Mouse (Mus musculus) hindbrain, postnatal 0 days (tissue): ENCODE data around the gene Fus. TPM values are rescaled to one million over a fixed set of nuclear protein-coding genes. Genes with fewer than 3 reads are reported as not detected.

ENCODE experiments used
- ATAC-seq: fragments of 200-750 bp; cut with Nextera tagmentation; 2 replicates; pipeline ENCODE4 v1.8.0; 2017; ENCODE audit warnings: mild to moderate bottlenecking, moderate TSS enrichment, moderate library complexity
- DNase-seq: peaks from one replicate; pipeline ENCODE4 v3.0.0-alpha.2; 2015; ENCODE audit warnings: low spot score
- H3K27ac ChIP-seq: fragments of 300-500 bp; sonication (generic); 2 replicates; pipeline ENCODE4 v1.5.1; 2014; ENCODE audit warnings: mild to moderate bottlenecking
- H3K27me3 ChIP-seq: fragments of 300-500 bp; sonication (generic); 2 replicates; pipeline ENCODE4 v1.6.1; 2014; ENCODE audit warnings: low read length, mixed read lengths; ENCODE audit not compliant: insufficient read depth
- H3K36me3 ChIP-seq: fragments of 300-500 bp; sonication (generic); 2 replicates; pipeline ENCODE4 v1.6.1; 2014; ENCODE audit warnings: low read length, mixed read lengths; ENCODE audit not compliant: insufficient read depth
- H3K4me1 ChIP-seq: fragments of 300-500 bp; sonication (generic); 2 replicates; pipeline ENCODE4 v1.6.1; 2014; ENCODE audit warnings: antibody characterized with exemption, low read length, mixed read lengths; ENCODE audit not compliant: insufficient read depth
- H3K4me2 ChIP-seq: fragments of 300-500 bp; sonication (generic); 2 replicates; pipeline ENCODE4 v1.6.1; 2014; ENCODE audit warnings: low read depth, mild to moderate bottlenecking, low read length, moderate library complexity, mixed read lengths
- H3K4me3 ChIP-seq: fragments of 300-500 bp; sonication (generic); 2 replicates; pipeline ENCODE4 v1.5.1; 2014; ENCODE audit warnings: low read length
- H3K9ac ChIP-seq: fragments of 300-500 bp; sonication (generic); replicated peaks from 2 replicates; pipeline ENCODE4 v1.6.1; 2014; ENCODE audit warnings: mild to moderate bottlenecking, low read length, moderate library complexity, mixed read lengths
- H3K9me3 ChIP-seq: fragments of 300-500 bp; sonication (generic); 2 replicates; pipeline ENCODE4 v1.6.1; 2016; ENCODE audit warnings: low read length, mixed read lengths
- CTCF ChIP-seq: IDR thresholded peaks from 2 replicates; pipeline ENCODE4 v1.5.1; 2016; ENCODE audit warnings: antibody characterized with exemption, control low read depth, low read depth
- WGBS: fragments of 180-500 bp; shearing (Covaris S2); extraction: QIAGEN DNeasy Blood & Tissue Kit; methylation state at CpG from one replicate; pipeline ENCODE4 v1.1.7; 2014; 5-methylcytosine and 5-hydroxymethylcytosine counted together
- polyA plus RNA-seq: library from polyadenylated mRNA; unstranded; fragments of >200 nt; fragmentation: Nextera tagmentation; extraction: Ambion mirVana; gene quantifications from 2 replicates; pipeline ENCODE4 v1.2.1, GENCODE M21; 2015
- total RNA-seq: library from RNA; depleted of rRNA; stranded (reverse); fragments of >200 nt; gene quantifications from 2 replicates; pipeline ENCODE4 v1.2.3, GENCODE M21; 2014

Fus gene
- total and polyA plus RNA-seq, 2 experiments from 2014 or later: 45.0 to 299 TPM

DNA sequence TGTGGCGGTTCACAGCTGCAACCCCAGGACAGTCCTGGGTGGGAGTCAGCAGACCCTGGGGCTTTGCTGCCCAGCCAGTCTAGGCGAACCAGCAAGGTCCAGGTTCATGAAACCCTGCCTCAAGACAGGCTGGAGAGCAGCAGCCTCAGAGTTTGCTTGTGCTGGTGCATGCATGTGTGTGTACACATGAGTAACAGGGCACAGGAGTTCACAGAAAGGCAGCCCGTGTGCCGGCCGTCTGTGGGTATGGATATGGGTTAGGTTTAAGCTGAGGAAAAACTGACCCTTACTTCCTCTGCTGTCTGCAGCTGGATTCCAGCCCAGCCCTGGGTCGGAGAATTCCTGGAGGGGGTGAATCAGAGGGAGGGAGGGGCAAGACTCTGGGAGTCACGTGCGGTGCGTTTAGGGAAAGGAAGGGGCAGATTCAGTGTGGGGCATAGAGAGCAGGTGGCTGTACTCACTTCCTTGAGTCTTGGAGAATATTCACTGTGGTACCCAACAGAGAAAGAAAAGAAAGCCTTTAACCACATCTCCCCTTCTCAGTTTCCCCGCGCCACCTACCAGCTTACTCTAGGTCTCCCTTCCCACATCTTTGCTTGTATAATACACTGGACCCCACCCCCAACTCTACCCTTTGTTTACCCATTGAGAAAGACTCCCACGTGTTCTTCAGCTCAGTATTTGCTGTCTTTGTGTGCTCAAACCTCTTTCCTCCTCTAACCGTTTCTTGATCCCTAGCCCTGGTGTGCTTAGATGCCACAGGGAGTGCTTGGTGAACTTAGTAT is 35.7 kb upstream of the Fus start:
- Histone ChIP-seq H3K4me2 (no peak overlapping the region), H3K4me3 (no peak overlapping the region), H3K27ac (no peak overlapping the region), H3K36me3 (no peaks in the 10 kb centered on the region), H3K27me3 (peaks cover 9% of the 10 kb centered on the region; the same call in 1 of the 2 replicates), H3K9ac (no peak overlapping the region), H3K4me1 (peaks cover 3% of the 10 kb centered on the region; the same call in 1 of the 2 replicates), H3K9me3 (no peaks in the 10 kb centered on the region)
- ATAC-seq: no peak
- WGBS: 42% methylated on average over 13 of the region's 13 CpGs
- TF ChIP-seq CTCF: no peak
- no peak for DNase-seq

DNA sequence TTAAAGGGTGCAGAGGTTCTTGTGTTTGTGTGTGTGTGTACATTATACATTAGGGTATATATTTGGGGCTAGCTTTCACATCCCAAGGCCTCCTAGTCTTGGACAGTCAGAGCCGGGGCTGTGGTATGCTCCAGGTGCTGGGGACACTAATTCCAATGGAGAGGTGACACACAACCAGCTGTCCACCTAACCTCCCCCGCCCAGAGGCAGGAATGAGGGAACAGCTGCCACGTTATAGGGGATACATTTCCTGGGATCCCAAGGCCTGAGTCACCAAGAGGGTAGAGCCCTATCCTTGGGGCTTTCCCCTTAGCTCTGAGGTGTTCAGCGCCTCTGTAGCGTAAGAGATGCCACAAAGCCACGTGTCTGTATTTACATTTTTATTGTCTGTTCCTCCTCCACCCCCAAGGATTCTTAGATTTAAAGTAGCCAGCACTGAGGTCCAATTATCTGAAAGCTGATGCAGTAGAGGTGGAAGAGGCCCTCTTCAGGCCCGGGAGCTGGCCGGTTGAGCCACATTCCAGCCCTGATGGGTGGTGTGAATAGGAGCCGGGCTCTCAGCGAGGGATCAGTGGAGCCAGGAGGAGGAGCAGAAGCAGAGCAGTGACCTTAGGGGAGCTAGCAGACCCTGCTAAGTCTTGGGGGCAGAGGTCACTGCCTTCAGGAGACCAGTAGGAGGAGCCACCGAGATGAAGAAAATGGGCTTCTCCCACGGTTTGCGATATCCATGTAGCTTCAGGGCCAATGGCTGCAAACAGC is 34.8 kb upstream of the Fus start:
- H3K27ac ChIP-seq: no peak overlapping the region
- no peaks in the 10 kb centered on the region for H3K36me3 ChIP-seq
- H3K4me1 ChIP-seq: peaks cover 3% of the 10 kb centered on the region; the same call in 1 of the 2 replicates
- no peak for TF ChIP-seq CTCF
- no peak overlapping the region for H3K9ac ChIP-seq
- DNase-seq (no peak), ATAC-seq (no peak)
- 21% methylated on average over 13 of the region's 13 CpGs for WGBS
- H3K4me2 ChIP-seq: no peak overlapping the region
- H3K9me3 ChIP-seq: no peaks in the 10 kb centered on the region
- no peak overlapping the region for H3K4me3 ChIP-seq
- H3K27me3 ChIP-seq: peaks cover 9% of the 10 kb centered on the region; the same call in 1 of the 2 replicates

DNA sequence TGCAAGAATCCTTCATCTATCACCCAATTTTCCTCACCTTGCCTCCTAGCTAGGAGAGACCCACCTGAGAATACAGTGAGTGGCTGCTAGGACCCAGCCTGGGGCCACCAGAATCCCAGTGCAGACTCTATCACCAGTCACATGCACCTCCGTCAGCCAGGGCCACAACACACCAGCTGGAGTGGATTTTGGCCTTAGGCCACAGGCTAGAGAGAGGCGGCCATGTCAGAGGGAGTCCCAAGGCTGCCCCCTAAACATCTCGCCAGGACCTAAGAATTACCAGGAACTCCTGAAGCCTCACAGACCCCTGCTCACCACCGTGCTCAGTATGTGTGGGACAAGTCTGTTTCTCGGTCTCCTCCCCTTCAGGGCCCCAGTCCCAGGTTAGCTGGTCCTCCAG is 33.2 kb upstream of the Fus start:
- ATAC-seq: no peak
- Histone ChIP-seq H3K4me1 (peaks cover 3% of the 10 kb centered on the region; the same call in 1 of the 2 replicates), H3K27ac (no peak overlapping the region), H3K4me3 (no peak overlapping the region), H3K9me3 (no peaks in the 10 kb centered on the region), H3K36me3 (no peaks in the 10 kb centered on the region), H3K9ac (no peak overlapping the region), H3K27me3 (peaks cover 9% of the 10 kb centered on the region; the same call in 1 of the 2 replicates), H3K4me2 (no peak overlapping the region)
- DNase-seq: no peak
- 82% methylated on average over 5 of the region's 5 CpGs for WGBS
- TF ChIP-seq CTCF: no peak

DNA sequence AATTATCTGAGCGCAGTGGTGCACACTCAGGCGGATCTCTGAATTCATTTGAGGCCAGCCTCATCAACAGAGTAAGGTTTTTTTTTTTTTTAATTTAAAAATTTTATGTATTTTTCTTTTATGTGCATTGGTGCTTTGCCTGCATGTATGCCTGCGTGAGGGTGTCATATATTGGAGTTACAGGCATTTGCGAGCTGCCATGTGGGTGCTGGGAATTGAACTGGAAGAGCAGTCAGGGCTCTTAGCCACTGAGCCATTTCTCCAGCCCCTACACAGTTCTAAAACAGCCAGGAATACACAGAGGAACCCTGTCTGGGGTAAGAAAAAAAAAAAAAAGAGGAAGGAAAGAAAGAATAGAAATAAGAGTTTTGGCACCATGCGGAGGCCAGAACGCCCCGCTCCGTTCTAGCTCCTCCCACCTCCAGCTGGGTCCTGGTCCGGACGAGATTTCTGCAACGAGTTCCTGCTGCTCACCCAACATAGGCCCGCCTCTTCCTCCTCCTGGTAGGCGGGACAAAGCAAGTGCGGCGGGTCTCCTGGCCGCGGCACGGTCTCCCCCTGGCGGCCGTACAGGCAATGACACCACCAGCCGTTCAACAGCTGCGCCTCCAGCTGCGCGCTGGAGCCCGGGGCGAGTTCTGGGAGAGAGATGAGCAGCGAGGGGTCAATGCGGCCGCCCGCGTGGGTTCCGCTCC is 32.1 kb upstream of the Fus start:
- Histone ChIP-seq H3K4me2 (peak overlapping the region; percentile 80), H3K27ac (peak overlapping the region; percentile 84), H3K4me1 (no peaks in the 10 kb centered on the region), H3K4me3 (peak overlapping the region; percentile 63), H3K27me3 (peaks cover 2% of the 10 kb centered on the region; the same call in 1 of the 2 replicates), H3K36me3 (no peaks in the 10 kb centered on the region), H3K9me3 (no peaks in the 10 kb centered on the region), H3K9ac (peak overlapping the region; percentile 81)
- peak; percentile 96 for TF ChIP-seq CTCF
- WGBS: 5% methylated on average over 32 of the region's 32 CpGs
- ATAC-seq (peak; percentile 96), DNase-seq (peak; percentile 97)

DNA sequence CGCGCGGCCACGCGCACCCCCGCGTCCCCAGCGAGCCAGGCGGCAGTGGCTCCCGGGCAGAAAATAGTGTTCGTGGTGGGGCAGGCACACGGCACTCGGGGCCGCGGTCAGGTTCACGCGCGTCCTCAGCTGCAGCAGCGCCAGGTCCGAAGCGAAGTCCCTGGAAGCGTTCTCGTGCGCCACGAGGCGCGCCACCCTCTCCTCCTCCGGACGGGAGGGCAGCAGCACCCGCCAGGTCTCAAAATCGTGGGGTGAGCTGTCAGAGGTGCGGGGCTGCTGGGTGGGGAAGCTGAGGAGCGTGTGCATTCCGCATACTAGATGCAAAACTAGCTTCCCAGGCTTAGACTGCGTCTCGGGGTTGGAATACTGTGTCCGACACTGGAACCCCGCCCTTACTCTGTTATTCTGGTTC is 31.5 kb upstream of the Fus start:
- H3K36me3 ChIP-seq: no peaks in the 10 kb centered on the region
- H3K27ac ChIP-seq: peak overlapping the region; percentile 84
- 1% methylated on average over 38 of the region's 38 CpGs for WGBS
- H3K9ac ChIP-seq: peak overlapping the region; percentile 81
- H3K4me1 ChIP-seq: no peaks in the 10 kb centered on the region
- H3K27me3 ChIP-seq: no peaks in the 10 kb centered on the region
- H3K4me2 ChIP-seq: peak overlapping the region; percentile 80
- H3K9me3 ChIP-seq: no peaks in the 10 kb centered on the region
- TF ChIP-seq CTCF: no peak
- H3K4me3 ChIP-seq: peak overlapping the region; percentile 63
- DNase-seq (no peak), ATAC-seq (peak; percentile 72)

DNA sequence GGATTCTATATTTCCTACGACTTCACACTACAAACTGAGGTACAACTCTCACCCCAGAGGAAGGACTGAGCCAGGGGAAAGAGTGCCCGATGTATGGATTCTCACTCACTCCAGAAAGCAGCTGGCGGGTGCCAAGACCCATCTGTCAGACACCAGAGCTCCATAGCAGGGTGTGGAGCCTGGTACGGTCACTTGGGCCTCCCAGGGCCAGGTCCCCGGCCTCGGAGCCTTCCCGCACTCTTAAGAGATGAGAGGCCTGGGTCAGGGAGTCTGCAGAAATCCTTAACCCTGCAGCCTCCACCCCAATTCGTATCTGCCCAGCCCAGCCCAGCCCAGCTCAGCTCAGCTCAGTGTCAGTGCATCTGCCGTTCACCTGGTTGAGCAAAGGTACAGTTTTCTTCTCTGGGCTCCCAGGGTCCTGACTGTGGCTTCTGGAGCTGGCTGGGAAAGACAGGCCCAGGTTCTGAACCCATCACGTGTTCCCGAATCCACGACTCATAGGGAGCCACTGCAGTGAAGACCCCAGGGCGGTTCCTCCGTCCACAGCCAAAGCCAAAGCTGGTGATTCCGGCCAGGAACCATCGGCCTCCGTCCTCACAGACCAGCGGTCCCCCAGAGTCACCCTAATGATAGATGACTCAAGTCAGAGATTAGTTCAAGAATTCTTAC is 30.9 kb upstream of the Fus start:
- peak overlapping the region; percentile 63 for H3K4me3 ChIP-seq
- no peaks in the 10 kb centered on the region for H3K9me3 ChIP-seq
- H3K4me2 ChIP-seq: peak overlapping the region; percentile 80
- no peaks in the 10 kb centered on the region for H3K27me3 ChIP-seq
- no peaks in the 10 kb centered on the region for H3K4me1 ChIP-seq
- H3K27ac ChIP-seq: peak overlapping the region; percentile 84
- 53% methylated on average over 18 of the region's 18 CpGs for WGBS
- no peaks in the 10 kb centered on the region for H3K36me3 ChIP-seq
- no peak for DNase-seq
- TF ChIP-seq CTCF: no peak
- ATAC-seq: peak; percentile 18; the same call in 1 of the 2 replicates
- peak overlapping the region; percentile 81 for H3K9ac ChIP-seq
